Mouse (Mus musculus): Measurements from ENCODE around the gene Cyp51.

DNA sequence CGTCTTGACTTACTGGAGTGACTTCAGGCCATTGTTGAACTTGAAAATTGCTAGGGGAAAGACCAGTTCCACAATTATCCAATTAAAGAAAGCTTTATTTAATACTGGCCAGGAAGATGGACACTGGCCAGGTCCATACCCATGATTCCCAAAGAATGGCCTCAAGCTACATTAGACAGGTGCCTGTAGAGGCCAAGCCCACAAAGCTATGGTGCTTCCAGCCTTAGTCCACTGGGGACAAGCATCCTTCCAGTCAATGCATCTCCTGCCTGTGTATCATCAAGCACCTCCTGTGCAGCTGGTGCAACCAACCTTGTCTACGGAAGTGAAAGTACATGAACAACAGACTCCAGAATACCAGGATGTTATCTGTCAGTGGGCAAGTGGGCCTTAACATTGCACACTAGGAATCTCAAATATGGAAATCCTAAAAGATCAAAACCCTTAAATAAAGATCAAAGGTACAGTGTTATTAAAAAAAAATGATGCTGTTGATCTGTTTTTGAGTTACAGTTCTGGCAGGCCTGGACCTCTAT, 1.2 kb upstream of the Cyp51 start:
- TF ChIP-seq CTCF (IDR thresholded peaks at IDR 0.05; ENCODE audit: extremely low read depth, insufficient read depth, insufficient read length, insufficient replicate concordance) (no peak), POLR2A (IDR thresholded peaks at IDR 0.05; ENCODE audit: low read depth, low read length) (no peak)
